Mouse (Mus musculus): ENCODE measurements around the gene Dlst.
A peak's percentile ranks its signal among the peaks of the same experiment; 100 is the strongest.

Gene Dlst

GRCm38 (mm10) chr12:85153011-85153410 lies 42.4 kb downstream of the Dlst start:
- no peak for DNase-seq

GRCm38 (mm10) chr12:85156324-85156723 lies 45.7 kb downstream of the Dlst start:
- no peak for DNase-seq

- DNase-seq: no peak
Observed at GRCm38 (mm10) chr12:85157797-85158460, 47.3 kb downstream of the Dlst start.

- no peak for DNase-seq
Observed at GRCm38 (mm10) chr12:85158801-85159200, 48.2 kb downstream of the Dlst start.

GRCm38 (mm10) chr12:85159592-85159991 lies 49.0 kb downstream of the Dlst start:
- DNase-seq: no peak

GRCm38 (mm10) chr12:85164996-85165395 lies 54.4 kb downstream of the Dlst start:
- DNase-seq: no peak

GRCm38 (mm10) chr12:85166631-85167030 lies 56.0 kb downstream of the Dlst start:
- DNase-seq: no peak

- peak; percentile 84 for DNase-seq
Observed at GRCm38 (mm10) chr12:85169117-85169858, 58.7 kb downstream of the Dlst start.

GRCm38 (mm10) chr12:85169877-85170276 lies 59.2 kb downstream of the Dlst start:
- DNase-seq: no peak

GRCm38 (mm10) chr12:85170284-85170947 lies 59.8 kb downstream of the Dlst start:
- no peak for DNase-seq

GRCm38 (mm10) chr12:85170948-85171307 lies 60.3 kb downstream of the Dlst start:
- no peak for DNase-seq

GRCm38 (mm10) chr12:85174016-85174415 lies 63.4 kb downstream of the Dlst start:
- DNase-seq: no peak

GRCm38 (mm10) chr12:85175087-85175675 lies 64.5 kb downstream of the Dlst start:
- no peak for DNase-seq

- peak; percentile 68 for DNase-seq
Observed at GRCm38 (mm10) chr12:85175926-85176845, 65.6 kb downstream of the Dlst start.

- peak; percentile 68 for DNase-seq
Observed at GRCm38 (mm10) chr12:85176846-85177523, 66.4 kb downstream of the Dlst start.

- no peak for DNase-seq
Observed at GRCm38 (mm10) chr12:85177740-85178239, 67.2 kb downstream of the Dlst start, which contains the start of gene Pgf. TSS of gene Pgf (minus strand) at chr12:85177790.

- no peak for DNase-seq
Observed at GRCm38 (mm10) chr12:85178294-85178693, 67.7 kb downstream of the Dlst start.

- no peak for DNase-seq
Observed at GRCm38 (mm10) chr12:85181475-85182344, 71.1 kb downstream of the Dlst start.

- DNase-seq: no peak
Observed at GRCm38 (mm10) chr12:85182345-85182643, 71.7 kb downstream of the Dlst start.

- DNase-seq: no peak
Observed at GRCm38 (mm10) chr12:85182898-85183297, 72.3 kb downstream of the Dlst start.

- no peak for DNase-seq
Observed at GRCm38 (mm10) chr12:85184118-85184517, 73.5 kb downstream of the Dlst start.

All from liver (tissue).